Mouse (Mus musculus) limb, embryonic 14.5 days (tissue): ENCODE data around the gene Phf19. TPM values are rescaled to one million over a fixed set of nuclear protein-coding genes. Genes with fewer than 3 reads are reported as not detected.

Experiments
- ATAC-seq: fragments of 200-750 bp; cut with Nextera tagmentation; 2 replicates; pipeline ENCODE4 v1.8.0; 2017; ENCODE audit warnings: low read depth, moderate number of reproducible peaks, moderate TSS enrichment; ENCODE audit not compliant: low FRiP score
- DNase-seq: peaks from one replicate; pipeline ENCODE4 v3.0.0-alpha.2; 2015; ENCODE audit warnings: low spot score
- H3K27ac ChIP-seq: fragments of 300-500 bp; sonication (generic); replicated peaks from 2 replicates; pipeline ENCODE4 v1.5.1; 2014; ENCODE audit warnings: low read depth, mild to moderate bottlenecking, low read length, moderate library complexity, mixed read lengths
- H3K27me3 ChIP-seq: fragments of 300-500 bp; sonication (generic); 2 replicates; pipeline ENCODE4 v1.6.1; 2014; ENCODE audit warnings: low read length, mixed read lengths; ENCODE audit not compliant: control insufficient read depth, insufficient read depth
- H3K36me3 ChIP-seq: fragments of 300-500 bp; sonication (generic); 2 replicates; pipeline ENCODE4 v1.6.1; 2014; ENCODE audit warnings: mild to moderate bottlenecking, low read length, moderate library complexity, mixed read lengths; ENCODE audit not compliant: control insufficient read depth, insufficient read depth
- H3K4me1 ChIP-seq: fragments of 300-500 bp; sonication (generic); 2 replicates; pipeline ENCODE4 v1.6.1; 2014; ENCODE audit warnings: antibody characterized with exemption, low read length, mixed read lengths; ENCODE audit not compliant: control insufficient read depth, insufficient read depth
- H3K4me2 ChIP-seq: fragments of 300-500 bp; sonication (generic); replicated peaks from 2 replicates; pipeline ENCODE4 v1.6.1; 2014; ENCODE audit warnings: low read depth, mild to moderate bottlenecking, low read length, moderate library complexity; ENCODE audit not compliant: severe bottlenecking
- H3K4me3 ChIP-seq: fragments of 300-500 bp; sonication (generic); replicated peaks from 2 replicates; pipeline ENCODE4 v1.5.1; 2014; ENCODE audit warnings: low read length
- H3K9ac ChIP-seq: fragments of 300-500 bp; sonication (generic); 2 replicates; pipeline ENCODE4 v1.6.1; 2014; ENCODE audit warnings: mild to moderate bottlenecking, low read depth, low read length, moderate library complexity; ENCODE audit not compliant: severe bottlenecking
- H3K9me3 ChIP-seq: fragments of 300-500 bp; sonication (generic); 2 replicates; pipeline ENCODE4 v1.6.1; 2016; ENCODE audit warnings: low read length; ENCODE audit not compliant: control insufficient read depth
- POLR2A ChIP-seq: fragments of 200-500 bp; IDR thresholded peaks from 2 replicates; pipeline ENCODE4 v1.8.0; 2012; ENCODE audit warnings: inconsistent platforms, mild to moderate bottlenecking, moderate library complexity, borderline replicate concordance; ENCODE audit not compliant: insufficient read depth, insufficient read length; ENCODE audit errors: extremely low read depth
- WGBS: fragments of 180-500 bp; shearing (Covaris S2); extraction: QIAGEN DNeasy Blood & Tissue Kit; methylation state at CpG from one replicate; pipeline ENCODE4 v1.1.7; 2014; 5-methylcytosine and 5-hydroxymethylcytosine counted together
- polyA plus RNA-seq, 2 experiments: library from polyadenylated mRNA; depleted of rRNA in 1 of 2; stranded (reverse) in 1 of 2; unstranded in 1 of 2; fragments of >200 nt; fragmentation: Nextera tagmentation in 1 of 2; extraction: Ambion mirVana in 1 of 2; gene quantifications; 2 replicates each; pipeline versions ENCODE4 v1.2.1 to v1.2.3; 2012 to 2014

Gene Phf19
- polyA plus RNA-seq, 2 experiments, result 8.0 to 8.7 TPM

DNA sequence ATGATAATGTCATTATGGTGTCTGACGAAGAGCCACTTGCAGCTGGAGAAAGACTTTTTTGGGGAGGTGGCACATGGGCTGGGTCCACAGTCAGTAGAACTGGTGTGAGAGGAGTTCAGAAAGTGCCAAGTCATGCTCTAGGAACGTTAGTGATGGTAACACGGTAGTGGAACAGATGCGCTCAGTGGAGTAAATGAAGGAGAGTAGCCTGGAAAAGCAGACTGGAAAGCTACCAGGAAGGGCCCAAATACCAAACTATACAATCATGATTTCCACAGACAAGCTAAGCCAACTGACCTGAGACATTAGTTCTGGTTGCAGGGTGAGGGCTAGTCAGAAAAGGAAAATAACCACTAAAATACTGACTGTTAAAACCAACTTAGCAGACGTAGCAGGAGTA is 44.1 kb downstream of the Phf19 start:
- DNase-seq (no peak), ATAC-seq (no peak)
- Histone ChIP-seq H3K36me3 (peaks cover 17% of the 10 kb centered on the region), H3K9me3 (no peaks in the 10 kb centered on the region), H3K27ac (no peak overlapping the region), H3K4me1 (peaks cover 12% of the 10 kb centered on the region), H3K4me3 (peak overlapping the region; percentile 87), H3K9ac (peak overlapping the region; percentile 90), H3K27me3 (peaks cover 18% of the 10 kb centered on the region), H3K4me2 (peak overlapping the region; percentile 70)
- 45% methylated on average over 5 of the region's 5 CpGs for WGBS
- TF ChIP-seq POLR2A, result no peak

GRCm38 (mm10) chr2:34857728-34858127 is 56.1 kb downstream of the Phf19 start:
- TF ChIP-seq POLR2A, result no peak
- Histone ChIP-seq H3K4me2 (no peak overlapping the region), H3K9ac (no peak overlapping the region), H3K27me3 (no peaks in the 10 kb centered on the region), H3K4me3 (no peak overlapping the region), H3K27ac (no peak overlapping the region), H3K36me3 (peaks cover 91% of the 10 kb centered on the region), H3K4me1 (no peaks in the 10 kb centered on the region), H3K9me3 (no peaks in the 10 kb centered on the region)
- ATAC-seq, result no peak
- 92% methylated on average over 8 of the region's 8 CpGs for WGBS
- no peak for DNase-seq

GRCm38 (mm10) chr2:34855265-34855664 is 58.6 kb downstream of the Phf19 start:
- Histone ChIP-seq H3K9ac (no peak overlapping the region), H3K9me3 (no peaks in the 10 kb centered on the region), H3K4me3 (no peak overlapping the region), H3K27ac (no peak overlapping the region), H3K4me1 (no peaks in the 10 kb centered on the region), H3K36me3 (peaks cover 97% of the 10 kb centered on the region), H3K27me3 (no peaks in the 10 kb centered on the region), H3K4me2 (no peak overlapping the region)
- ATAC-seq (no peak), DNase-seq (no peak)
- TF ChIP-seq POLR2A, result no peak
- 91% methylated on average over 4 of the region's 4 CpGs for WGBS

- Histone ChIP-seq H3K9ac (no peak overlapping the region), H3K4me3 (no peak overlapping the region), H3K36me3 (peaks cover 34% of the 10 kb centered on the region), H3K4me2 (no peak overlapping the region), H3K27me3 (no peaks in the 10 kb centered on the region), H3K4me1 (no peaks in the 10 kb centered on the region), H3K9me3 (no peaks in the 10 kb centered on the region), H3K27ac (no peak overlapping the region)
- DNase-seq (no peak), ATAC-seq (no peak)
- 87% methylated on average over 1 of the region's 1 CpGs for WGBS
- no peak for TF ChIP-seq POLR2A
These were observed 66.1 kb downstream of the Phf19 start for GRCm38 (mm10) chr2:34847702-34848101.

Other genes with a start within 250 kb of the Phf19 start
- 41.4 and 42.2 TPM in 2 replicates for gene Gapvd1, start 158.8 kb downstream of the Phf19 start, polyA plus RNA-seq (2012; rRNA removed)
- gene Gapvd1, start 158.8 kb downstream of the Phf19 start, polyA plus RNA-seq (2014; fragmentation: Nextera tagmentation; extraction: Ambion mirVana), result 84.2 and 87.7 TPM in 2 replicates
- gene Hspa5, start 142.1 kb downstream of the Phf19 start, polyA plus RNA-seq (2012; rRNA removed), result 780 and 914 TPM in 2 replicates
- 756 and 840 TPM in 2 replicates for gene Hspa5, start 142.1 kb downstream of the Phf19 start, polyA plus RNA-seq (2014; fragmentation: Nextera tagmentation; extraction: Ambion mirVana)
- gene Rabepk, start 114.1 kb downstream of the Phf19 start, polyA plus RNA-seq (2012; rRNA removed), result 30.1 and 35.7 TPM in 2 replicates
- 41.8 and 42.8 TPM in 2 replicates for gene Rabepk, start 114.1 kb downstream of the Phf19 start, polyA plus RNA-seq (2014; fragmentation: Nextera tagmentation; extraction: Ambion mirVana)
- 55.1 and 57.8 TPM in 2 replicates for gene Fbxw2, start 87.7 kb downstream of the Phf19 start, polyA plus RNA-seq (2012; rRNA removed)
- 68.3 and 83.9 TPM in 2 replicates for gene Fbxw2, start 87.7 kb downstream of the Phf19 start, polyA plus RNA-seq (2014; fragmentation: Nextera tagmentation; extraction: Ambion mirVana)
- gene Gm34653, start 81.0 kb downstream of the Phf19 start, polyA plus RNA-seq (2012; rRNA removed), result 0.04 and 0.05 TPM in 2 replicates
- gene Gm34653, start 81.0 kb downstream of the Phf19 start, polyA plus RNA-seq (2014; fragmentation: Nextera tagmentation; extraction: Ambion mirVana), result not detected in 2 replicates
- gene Cutal, start 39.6 kb downstream of the Phf19 start, polyA plus RNA-seq (2012; rRNA removed), result 0.06 TPM in 1 of 2 replicates, not detected in the other
- gene Cutal, start 39.6 kb downstream of the Phf19 start, polyA plus RNA-seq (2014; fragmentation: Nextera tagmentation; extraction: Ambion mirVana), result not detected in 2 replicates
- 39.4 and 50.5 TPM in 2 replicates for gene Psmd5, start 39.1 kb downstream of the Phf19 start, polyA plus RNA-seq (2012; rRNA removed)
- 103 and 105 TPM in 2 replicates for gene Psmd5, start 39.1 kb downstream of the Phf19 start, polyA plus RNA-seq (2014; fragmentation: Nextera tagmentation; extraction: Ambion mirVana)
- 5.1 and 7.0 TPM in 2 replicates for gene Traf1, start 47.7 kb upstream of the Phf19 start, polyA plus RNA-seq (2012; rRNA removed)
- gene Traf1, start 47.7 kb upstream of the Phf19 start, polyA plus RNA-seq (2014; fragmentation: Nextera tagmentation; extraction: Ambion mirVana), result 4.0 and 4.9 TPM in 2 replicates
- gene Hc, start 147.4 kb upstream of the Phf19 start, polyA plus RNA-seq (2012; rRNA removed), result 0.17 and 0.33 TPM in 2 replicates
- gene Hc, start 147.4 kb upstream of the Phf19 start, polyA plus RNA-seq (2014; fragmentation: Nextera tagmentation; extraction: Ambion mirVana), result 0.29 TPM in 1 of 2 replicates, not detected in the other
- gene AI182371, start 187.5 kb upstream of the Phf19 start, polyA plus RNA-seq (2012; rRNA removed), result 0.98 and 1.1 TPM in 2 replicates
- not detected in 2 replicates for gene AI182371, start 187.5 kb upstream of the Phf19 start, polyA plus RNA-seq (2014; fragmentation: Nextera tagmentation; extraction: Ambion mirVana)
- 31.2 and 39.3 TPM in 2 replicates for gene Cntrl, start 195.5 kb upstream of the Phf19 start, polyA plus RNA-seq (2012; rRNA removed)
- 18.8 and 24.8 TPM in 2 replicates for gene Cntrl, start 195.5 kb upstream of the Phf19 start, polyA plus RNA-seq (2014; fragmentation: Nextera tagmentation; extraction: Ambion mirVana)